In genomic region chr10:88380430-88381060, GRCm38 (mm10) we compare ENCODE assay signal across 8 mouse cellular contexts. TPM values are rescaled to one million over a fixed set of nuclear protein-coding genes. Genes with fewer than 3 reads are reported as not detected.
A peak's percentile ranks its signal among the peaks of the same experiment; 100 is the strongest.
DNase-seq lines count a peak whose midpoint lies in the region; ATAC-seq lines count a peak whose summit lies in the region.

No protein-coding gene starts in this region.

- no peaks in the 10 kb centered on the region for H3K36me3 ChIP-seq in lung, embryonic 16.5 days (ENCODE audit: control insufficient read depth, insufficient read depth, low read length)
- H3K36me3 ChIP-seq in forebrain, embryonic 13.5 days (ENCODE audit: poor library complexity, severe bottlenecking): no peaks in the 10 kb centered on the region
- no peaks in the 10 kb centered on the region for H3K36me3 ChIP-seq in midbrain, embryonic 16.5 days (ENCODE audit: control insufficient read depth, insufficient read depth, low read length)

- no peak for DNase-seq in lung, postnatal 14 days
- peak; percentile 22 to 45 for DNase-seq in kidney, adult 8-10 months
- no peak for DNase-seq in thymus, postnatal 4 days
- DNase-seq in adrenal gland, postnatal 14 days: no peak
- no peak for DNase-seq in cerebellum, adult 11-12 months

- ATAC-seq in lung, embryonic 16.5 days (ENCODE audit: low read depth): peak; percentile 20; the same call in 1 of the 2 replicates
- 0 out of 2 replicates have a peak, but pooled peaks have one; percentile 12 for ATAC-seq in forebrain, embryonic 13.5 days
- ATAC-seq in midbrain, embryonic 16.5 days: no peak

- H3K4me1 ChIP-seq in lung, embryonic 16.5 days (replicated peaks; ENCODE audit: control insufficient read depth, insufficient read depth, low read length): peaks cover 24% of the 10 kb centered on the region
- H3K4me1 ChIP-seq in forebrain, embryonic 13.5 days: peaks cover 19% of the 10 kb centered on the region
- peaks cover 23% of the 10 kb centered on the region for H3K4me1 ChIP-seq in midbrain, embryonic 16.5 days (ENCODE audit: control insufficient read depth, insufficient read depth, low read length)

- no peaks in the 10 kb centered on the region for H3K9me3 ChIP-seq in lung, embryonic 16.5 days (ENCODE audit: control insufficient read depth, low read length)
- H3K9me3 ChIP-seq in forebrain, embryonic 13.5 days (replicated peaks): no peaks in the 10 kb centered on the region
- H3K9me3 ChIP-seq in midbrain, embryonic 16.5 days (replicated peaks; ENCODE audit: control insufficient read depth, low read length, poor library complexity, severe bottlenecking): no peaks in the 10 kb centered on the region

- H3K4me2 ChIP-seq in lung, embryonic 16.5 days (ENCODE audit: low read depth, low read length): peak overlapping the region; percentile 79
- peak overlapping the region; percentile 86 for H3K4me2 ChIP-seq in forebrain, embryonic 13.5 days
- H3K4me2 ChIP-seq in midbrain, embryonic 16.5 days (ENCODE audit: low read length): peak overlapping the region; percentile 93

- H3K27me3 ChIP-seq in lung, embryonic 16.5 days (ENCODE audit: control insufficient read depth, insufficient read depth, low read depth, low read length): no peaks in the 10 kb centered on the region
- H3K27me3 ChIP-seq in forebrain, embryonic 13.5 days: no peaks in the 10 kb centered on the region
- no peaks in the 10 kb centered on the region for H3K27me3 ChIP-seq in midbrain, embryonic 16.5 days (ENCODE audit: control insufficient read depth, insufficient read depth, low read depth, low read length)

- H3K27ac ChIP-seq in lung, embryonic 16.5 days (ENCODE audit: low read length): peak overlapping the region; percentile 75
- H3K27ac ChIP-seq in forebrain, embryonic 13.5 days: no peak overlapping the region
- H3K27ac ChIP-seq in midbrain, embryonic 16.5 days (ENCODE audit: low read length): no peak overlapping the region; the same call in 1 of the 2 replicates

- peak overlapping the region; percentile 81 for H3K4me3 ChIP-seq in lung, embryonic 16.5 days (ENCODE audit: low read length)
- H3K4me3 ChIP-seq in forebrain, embryonic 13.5 days: peak overlapping the region; percentile 76
- peak overlapping the region; percentile 89 for H3K4me3 ChIP-seq in midbrain, embryonic 16.5 days (ENCODE audit: low read depth, low read length)

- peak overlapping the region; percentile 77 for H3K9ac ChIP-seq in lung, embryonic 16.5 days (ENCODE audit: low read length)
- H3K9ac ChIP-seq in forebrain, embryonic 13.5 days: peak overlapping the region; percentile 88
- H3K9ac ChIP-seq in midbrain, embryonic 16.5 days (ENCODE audit: low read depth, low read length): peak overlapping the region; percentile 92

- 34% methylated on average over 14 of the region's 14 CpGs for WGBS in lung, embryonic 16.5 days
- 41% methylated on average over 14 of the region's 14 CpGs for WGBS in forebrain, embryonic 13.5 days
- 55% methylated on average over 14 of the region's 14 CpGs for WGBS in midbrain, embryonic 16.5 days

RNA-seq across cellular contexts. Expression of gene Gnptab, which starts 1.6 kb away (rescaled TPM):
- 16.8 and 18.1 TPM in 2 replicates for polyA plus RNA-seq in lung, embryonic 16.5 days (2015; fragmentation: Nextera tagmentation; extraction: Ambion mirVana)
- 9.8 and 10.3 TPM in 2 replicates for polyA plus RNA-seq in forebrain, embryonic 13.5 days (2015; fragmentation: Nextera tagmentation; extraction: Ambion mirVana)
- 23.2 and 25.9 TPM in 2 replicates for polyA plus RNA-seq in midbrain, embryonic 16.5 days (2015; fragmentation: Nextera tagmentation; extraction: Ambion mirVana)
- total RNA-seq in adrenal gland, postnatal 14 days (2021): 25.0 and 26.1 TPM in 2 replicates

RNA-seq across cellular contexts. Expression of gene Dram1, which starts 1.7 kb away (rescaled TPM):
- 128 and 151 TPM in 2 replicates for polyA plus RNA-seq in lung, embryonic 16.5 days (2015; fragmentation: Nextera tagmentation; extraction: Ambion mirVana)
- 0.19 and 0.39 TPM in 2 replicates for polyA plus RNA-seq in forebrain, embryonic 13.5 days (2015; fragmentation: Nextera tagmentation; extraction: Ambion mirVana)
- polyA plus RNA-seq in midbrain, embryonic 16.5 days (2015; fragmentation: Nextera tagmentation; extraction: Ambion mirVana): 0.57 and 0.80 TPM in 2 replicates
- total RNA-seq in adrenal gland, postnatal 14 days (2021): 6.0 and 7.8 TPM in 2 replicates

Comparison
In these comparisons a context has a peak if more than half of its experiments do, and no peak if none do; other contexts are left out.
1. DNase-seq: peak in kidney, adult 8-10 months (2 of 2); none in lung, postnatal 14 days (single experiment), thymus, postnatal 4 days (single experiment), adrenal gland, postnatal 14 days (single experiment) and cerebellum, adult 11-12 months (single experiment).
2. RNA of gene Dram1, which starts 1.7 kb away (polyA plus RNA-seq): 128 to 151 TPM in lung, embryonic 16.5 days; 0.57 to 0.80 TPM in midbrain, embryonic 16.5 days and 0.19 to 0.39 TPM in forebrain, embryonic 13.5 days; every median in the first group is over 10 times any median in the second.
3. Peak in every context shown above with its lines, with median percentiles within 50 percentile points of each other: H3K4me2 ChIP-seq, H3K4me3 ChIP-seq and H3K9ac ChIP-seq.